9 mouse cellular contexts compared by ENCODE assay signal in the genomic region with DNA sequence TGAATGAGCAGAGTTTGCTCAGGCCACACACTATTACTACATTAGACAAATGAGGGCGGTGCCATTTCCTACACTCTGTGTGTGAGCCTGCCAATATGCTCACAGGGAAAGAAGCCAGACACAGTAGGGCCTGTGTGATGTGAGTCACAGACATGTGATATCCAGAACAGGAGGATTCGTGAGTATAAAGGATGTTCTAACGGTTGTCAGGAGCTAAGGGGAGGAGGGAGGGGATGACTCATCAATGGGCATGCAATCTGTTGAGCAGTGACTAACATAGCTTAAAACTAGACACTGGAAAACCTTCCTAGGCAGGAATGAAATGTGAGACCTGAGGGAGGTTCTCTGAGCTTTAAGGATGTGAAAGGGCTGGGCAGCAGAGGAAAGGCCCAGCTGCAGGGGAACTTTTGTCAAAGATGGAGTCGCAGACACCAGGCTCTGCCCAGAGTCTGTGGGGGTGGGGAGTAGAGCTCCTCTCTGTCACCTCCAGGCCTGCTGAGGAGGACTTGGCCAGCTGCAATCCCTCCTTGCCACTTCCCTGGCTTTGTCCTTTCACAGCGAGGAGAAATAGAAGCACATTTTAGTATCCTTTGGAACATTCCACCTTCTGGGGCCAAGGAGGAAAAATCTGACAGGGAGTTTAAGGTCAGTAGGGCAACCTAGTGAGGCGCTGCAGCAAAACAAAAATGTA. TPM values are rescaled to one million over a fixed set of nuclear protein-coding genes. Genes with fewer than 3 reads are reported as not detected.
DNase-seq lines count a peak whose midpoint lies in the region; ATAC-seq and TF ChIP-seq lines count a peak whose summit lies in the region.
"Had no signal": no experiment of that assay in that cellular context is flagged by ENCODE, and none has a peak within 500 bp of the region (broad histone marks: within the 10 kb centered on the region; RNA-seq: fewer than 3 reads in every experiment).

No protein-coding gene starts in this region.

- H3K4me2 ChIP-seq in embryonic facial prominence, embryonic 14.5 days (ENCODE audit: low read depth, low read length): no peak overlapping the region
- H3K4me2 ChIP-seq in limb, embryonic 14.5 days (replicated peaks; ENCODE audit: low read depth, low read length, severe bottlenecking): no peak overlapping the region

- H3K9ac ChIP-seq in embryonic facial prominence, embryonic 14.5 days (ENCODE audit: low read depth, low read length): no peak overlapping the region
- H3K9ac ChIP-seq in limb, embryonic 14.5 days (ENCODE audit: low read depth, low read length, severe bottlenecking): no peak overlapping the region

- H3K27ac ChIP-seq in embryonic facial prominence, embryonic 14.5 days (replicated peaks; ENCODE audit: low read depth, low read length): no peak overlapping the region
- no peak overlapping the region for H3K27ac ChIP-seq in embryonic facial prominence, embryonic 10.5 days (replicated peaks)
- 0 out of 2 replicates have a peak overlapping the region, but pooled peaks have one; percentile 33 for H3K27ac ChIP-seq in limb, embryonic 14.5 days (replicated peaks; ENCODE audit: low read depth, low read length)

- no peaks in the 10 kb centered on the region for H3K36me3 ChIP-seq in embryonic facial prominence, embryonic 14.5 days (ENCODE audit: control insufficient read depth, insufficient read depth, low read length)
- no peaks in the 10 kb centered on the region for H3K36me3 ChIP-seq in embryonic facial prominence, embryonic 10.5 days (replicated peaks)
- no peaks in the 10 kb centered on the region for H3K36me3 ChIP-seq in limb, embryonic 14.5 days (ENCODE audit: control insufficient read depth, insufficient read depth, low read length)

- intact Hi-C loops in heart, postnatal 10 days (cut with DNase I): loop anchor here (5.0 to 10.0 kb wide), 2 partner anchors 63 to 191 kb away; no protein-coding TSS in a partner anchor

- WGBS in embryonic facial prominence, embryonic 14.5 days: 33% methylated on average over 6 of the region's 6 CpGs
- 65% methylated on average over 6 of the region's 6 CpGs for WGBS in embryonic facial prominence, embryonic 10.5 days
- 51% methylated on average over 6 of the region's 6 CpGs for WGBS in limb, embryonic 14.5 days

- peak; percentile 74 for DNase-seq in embryonic facial prominence, embryonic 14.5 days (ENCODE audit: low spot score)
- DNase-seq in embryonic facial prominence, embryonic 10.5 days (ENCODE audit: low spot score): no peak
- DNase-seq in A20 (ENCODE audit: low read depth, low spot score): peak; percentile 7
- DNase-seq in cerebellum, postnatal 14 days: peak; percentile 61 to 62
- peak; percentile 57 to 66 for DNase-seq in heart, postnatal 10 days
- DNase-seq in limb, embryonic 14.5 days (ENCODE audit: low spot score): peak; percentile 67
- DNase-seq in thymus, postnatal 14 days: no peak

- H3K4me1 ChIP-seq in embryonic facial prominence, embryonic 14.5 days (ENCODE audit: control insufficient read depth, insufficient read depth, low read length): 0 out of 2 replicates have a peak, but pooled peaks cover 8% of the 10 kb centered on the region
- H3K4me1 ChIP-seq in embryonic facial prominence, embryonic 10.5 days: peaks cover 18% of the 10 kb centered on the region; the same call in 1 of the 2 replicates
- peaks cover 4% of the 10 kb centered on the region for H3K4me1 ChIP-seq in limb, embryonic 14.5 days (ENCODE audit: control insufficient read depth, insufficient read depth, low read length)

- ATAC-seq in embryonic facial prominence, embryonic 14.5 days (ENCODE audit: low read depth): peak; percentile 74
- ATAC-seq in limb, embryonic 14.5 days (ENCODE audit: low FRiP score, low read depth): peak; percentile 58
- ATAC-seq in megakaryocyte, adult 5-6 weeks (ENCODE audit: poor library complexity, severe bottlenecking): no peak

- TF ChIP-seq POLR2A in limb, embryonic 14.5 days (IDR thresholded peaks at IDR 0.05; ENCODE audit: borderline replicate concordance, extremely low read depth, insufficient read depth, insufficient read length): no peak

- no peaks in the 10 kb centered on the region for H3K9me3 ChIP-seq in embryonic facial prominence, embryonic 14.5 days (ENCODE audit: control insufficient read depth, low read length)
- no peaks in the 10 kb centered on the region for H3K9me3 ChIP-seq in embryonic facial prominence, embryonic 10.5 days
- no peaks in the 10 kb centered on the region for H3K9me3 ChIP-seq in limb, embryonic 14.5 days (ENCODE audit: control insufficient read depth, low read length)

- H3K4me3 ChIP-seq in embryonic facial prominence, embryonic 14.5 days (ENCODE audit: low read depth, low read length): no peak overlapping the region
- H3K4me3 ChIP-seq in embryonic facial prominence, embryonic 10.5 days: no peak overlapping the region
- no peak overlapping the region for H3K4me3 ChIP-seq in limb, embryonic 14.5 days (replicated peaks; ENCODE audit: low read length)

- no peaks in the 10 kb centered on the region; the same call in 1 of the 2 replicates for H3K27me3 ChIP-seq in embryonic facial prominence, embryonic 14.5 days (replicated peaks; ENCODE audit: control insufficient read depth, insufficient read depth, low read length)
- no peaks in the 10 kb centered on the region for H3K27me3 ChIP-seq in embryonic facial prominence, embryonic 10.5 days (replicated peaks; ENCODE audit: low read depth, poor library complexity, severe bottlenecking)
- no peaks in the 10 kb centered on the region for H3K27me3 ChIP-seq in limb, embryonic 14.5 days (ENCODE audit: control insufficient read depth, insufficient read depth, low read length)

RNA-seq across cellular contexts. Expression of a gene that starts 9.2 kb away (rescaled TPM):
- polyA plus RNA-seq in embryonic facial prominence, embryonic 14.5 days (2014; fragmentation: Nextera tagmentation; extraction: Ambion mirVana): 0.60 and 0.63 TPM in 2 replicates
- not detected in 2 replicates for polyA plus RNA-seq in embryonic facial prominence, embryonic 10.5 days (2016; fragmentation: Nextera tagmentation; extraction: Ambion mirVana)
- 1 to 10 TPM in 1 of 2 experiments, under 1 TPM in 1; 0.84 to 2.4 TPM for total RNA-seq in heart, postnatal 10 days (2021)
- polyA plus RNA-seq in limb, embryonic 14.5 days (2012; rRNA removed): 7.4 and 9.1 TPM in 2 replicates
- 0.70 and 0.87 TPM in 2 replicates for polyA plus RNA-seq in limb, embryonic 14.5 days (2014; fragmentation: Nextera tagmentation; extraction: Ambion mirVana)
- 0.23 and 0.31 TPM in 2 replicates for total RNA-seq in megakaryocyte, adult 5-6 weeks (2015)
- not detected in 2 replicates for total RNA-seq in megakaryocyte, adult 5-6 weeks (2017)
- total RNA-seq: hematopoietic stem cell, adult 5-6 weeks had no signal

RNA-seq across cellular contexts. Expression of a gene that starts 57.4 kb away (rescaled TPM):
- 12.4 and 12.5 TPM in 2 replicates for polyA plus RNA-seq in embryonic facial prominence, embryonic 14.5 days (2014; fragmentation: Nextera tagmentation; extraction: Ambion mirVana)
- polyA plus RNA-seq in embryonic facial prominence, embryonic 10.5 days (2016; fragmentation: Nextera tagmentation; extraction: Ambion mirVana): 11.8 and 20.4 TPM in 2 replicates
- total RNA-seq in heart, postnatal 10 days (2021): under 1 TPM; 0.20 to 0.34 TPM
- 17.7 and 26.3 TPM in 2 replicates for polyA plus RNA-seq in limb, embryonic 14.5 days (2012; rRNA removed)
- 9.7 and 11.3 TPM in 2 replicates for polyA plus RNA-seq in limb, embryonic 14.5 days (2014; fragmentation: Nextera tagmentation; extraction: Ambion mirVana)
- not detected in 2 replicates for total RNA-seq in megakaryocyte, adult 5-6 weeks (2015)
- total RNA-seq in megakaryocyte, adult 5-6 weeks (2017): not detected in 2 replicates
- total RNA-seq: hematopoietic stem cell, adult 5-6 weeks had no signal

Comparison
In these comparisons a context has a peak if more than half of its experiments do, and no peak if none do; other contexts are left out.
1. DNase-seq: peak in embryonic facial prominence, embryonic 14.5 days (single experiment), A20 (single experiment), cerebellum, postnatal 14 days (2 of 2), heart, postnatal 10 days (2 of 2) and limb, embryonic 14.5 days (single experiment); none in embryonic facial prominence, embryonic 10.5 days (single experiment) and thymus, postnatal 14 days (single experiment).